Mouse (Mus musculus): ENCODE data around the gene Ptms. TPM values are rescaled to one million over a fixed set of nuclear protein-coding genes. Genes with fewer than 3 reads are reported as not detected.
A peak's percentile ranks its signal among the peaks of the same experiment; 100 is the strongest.

Ptms gene
- polyA plus RNA-seq, 1 experiment from 2014 or later: 880 TPM

DNA sequence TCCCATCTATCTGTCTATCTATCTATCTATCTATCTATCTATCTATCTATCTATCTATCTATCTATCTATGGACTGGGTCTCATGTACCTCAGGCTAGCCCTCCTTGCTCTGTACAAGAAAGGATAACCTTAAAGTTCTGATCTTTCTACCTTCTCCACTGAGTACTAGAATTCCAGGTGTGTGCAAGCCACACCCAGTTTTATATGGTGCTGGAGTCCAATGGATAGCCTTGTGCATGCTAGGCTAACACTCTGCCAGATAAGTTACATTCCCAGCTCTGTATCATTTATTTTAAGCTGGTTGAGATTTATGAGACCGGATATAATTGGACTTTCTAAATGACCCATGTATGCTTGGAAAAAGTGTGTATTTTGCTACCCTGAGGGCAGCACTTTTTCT, 21.8 kb upstream of the Ptms start:
- Histone ChIP-seq H3K4me3 (no peak overlapping the region), H3K36me3 (replicated peaks) (0 out of 2 replicates have a peak, but pooled peaks cover 4% of the 10 kb centered on the region), H3K27me3 (replicated peaks) (no peaks in the 10 kb centered on the region), H3K9me3 (no peaks in the 10 kb centered on the region), H3K27ac (no peak overlapping the region), H3K9ac (no peak overlapping the region), H3K4me1 (no peaks in the 10 kb centered on the region), H3K4me2 (no peak overlapping the region)
- 91% methylated on average over 1 of the region's 1 CpGs for WGBS
- ATAC-seq (replicated peaks): no peak

DNA sequence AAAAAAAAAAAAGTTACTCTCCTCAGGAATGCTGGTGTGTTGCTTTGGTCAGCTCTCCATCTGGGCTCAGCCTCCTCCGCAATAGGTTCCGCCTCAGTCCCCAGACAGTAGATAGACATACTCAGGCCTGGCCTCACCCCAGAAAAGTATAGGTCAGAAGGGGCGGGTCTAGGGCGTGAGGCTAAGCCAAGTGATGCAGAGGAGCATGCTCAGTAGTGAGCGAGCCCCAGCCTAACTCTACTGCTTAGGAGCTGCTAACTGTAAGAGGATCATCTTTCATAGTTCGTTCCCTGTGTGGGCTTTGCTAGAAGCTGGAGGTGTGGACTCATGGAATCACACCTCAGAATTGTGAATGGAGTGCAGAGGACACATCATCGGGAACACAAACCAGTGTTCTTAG, 18.7 kb upstream of the Ptms start:
- peaks cover 10% of the 10 kb centered on the region for H3K4me1 ChIP-seq
- no peak overlapping the region for H3K9ac ChIP-seq
- H3K27me3 ChIP-seq (replicated peaks): no peaks in the 10 kb centered on the region
- peaks cover 31% of the 10 kb centered on the region for H3K36me3 ChIP-seq (replicated peaks)
- no peak overlapping the region for H3K4me2 ChIP-seq
- no peak overlapping the region for H3K27ac ChIP-seq
- H3K9me3 ChIP-seq: no peaks in the 10 kb centered on the region
- WGBS: 92% methylated on average over 7 of the region's 7 CpGs
- ATAC-seq (replicated peaks): no peak
- H3K4me3 ChIP-seq: no peak overlapping the region

DNA sequence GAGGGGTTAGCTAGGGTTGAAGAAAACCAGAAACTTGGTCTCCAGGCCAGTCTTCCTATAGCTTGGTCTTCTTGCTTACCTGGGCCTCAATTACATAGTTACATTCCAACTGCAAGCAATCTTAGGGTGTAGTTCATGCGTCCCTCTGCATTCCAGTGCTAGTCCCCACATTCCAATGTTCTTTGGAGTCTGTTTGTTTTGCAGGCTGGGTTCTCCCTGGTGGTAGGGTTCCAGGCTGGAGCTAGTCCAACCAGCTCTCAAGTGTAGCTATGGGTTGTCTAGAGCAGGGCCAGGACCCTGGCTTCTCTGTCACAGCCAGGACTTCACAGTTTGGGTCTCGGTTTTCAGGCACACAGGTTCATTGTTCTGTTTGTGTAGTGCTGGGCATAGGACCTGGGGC, 17.6 kb upstream of the Ptms start:
- H3K9me3 ChIP-seq: no peaks in the 10 kb centered on the region
- peaks cover 31% of the 10 kb centered on the region for H3K36me3 ChIP-seq (replicated peaks)
- H3K4me1 ChIP-seq: peaks cover 17% of the 10 kb centered on the region
- no peak overlapping the region for H3K27ac ChIP-seq
- H3K27me3 ChIP-seq (replicated peaks): no peaks in the 10 kb centered on the region
- no peak for ATAC-seq (replicated peaks)
- H3K4me2 ChIP-seq: no peak overlapping the region
- H3K9ac ChIP-seq: no peak overlapping the region
- no peak overlapping the region for H3K4me3 ChIP-seq
- WGBS: 79% methylated on average over 2 of the region's 2 CpGs

DNA sequence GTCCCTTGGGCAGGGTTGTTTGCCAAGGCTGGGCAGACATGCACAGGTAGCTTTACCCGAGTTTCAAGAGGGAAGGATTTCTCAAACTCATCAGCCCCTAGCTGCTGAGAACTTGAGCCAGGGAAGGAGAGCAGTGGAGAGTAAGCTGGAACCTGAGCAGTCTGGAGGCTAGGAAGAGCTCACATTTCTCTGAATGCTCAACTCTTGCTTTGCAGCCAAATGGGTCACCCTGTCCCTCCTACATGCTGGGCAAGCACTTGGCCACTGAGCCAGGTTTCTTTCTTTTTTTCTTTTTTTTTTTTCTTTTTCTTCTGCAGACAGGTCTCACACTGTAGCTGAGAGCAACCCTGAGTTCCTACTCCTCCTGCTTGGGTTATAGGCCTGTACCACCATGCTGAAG, 16.8 kb upstream of the Ptms start:
- no peaks in the 10 kb centered on the region for H3K27me3 ChIP-seq (replicated peaks)

DNA sequence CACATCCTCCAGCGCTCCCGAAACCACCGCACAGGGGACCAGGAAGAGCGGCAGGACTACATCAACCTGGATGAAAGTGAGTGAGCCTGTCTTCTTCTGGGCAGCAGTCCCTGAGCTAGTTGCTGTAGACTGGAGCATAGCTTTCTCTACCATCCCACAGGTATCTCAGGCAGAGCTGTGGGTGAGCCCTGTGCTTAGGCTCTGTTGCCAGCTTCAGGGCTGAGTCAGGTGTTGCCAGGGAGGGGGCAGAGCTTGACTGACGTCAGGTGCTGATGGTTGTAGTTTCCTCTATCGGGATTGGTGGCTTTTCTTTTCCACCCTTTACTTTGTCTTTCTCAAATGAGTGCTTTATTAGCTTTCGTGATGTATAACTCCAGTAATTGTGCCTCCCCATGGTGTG, 14.8 kb upstream of the Ptms start:
- no peak overlapping the region for H3K9ac ChIP-seq
- H3K27ac ChIP-seq: no peak overlapping the region
- H3K4me2 ChIP-seq: no peak overlapping the region
- no peak overlapping the region for H3K4me3 ChIP-seq
- no peaks in the 10 kb centered on the region for H3K9me3 ChIP-seq
- H3K27me3 ChIP-seq (replicated peaks): no peaks in the 10 kb centered on the region
- WGBS: 96% methylated on average over 7 of the region's 7 CpGs
- H3K36me3 ChIP-seq (replicated peaks): peaks cover 31% of the 10 kb centered on the region
- no peak for ATAC-seq (replicated peaks)
- H3K4me1 ChIP-seq: peaks cover 30% of the 10 kb centered on the region

More for the DNA sequence above, 16.8 kb upstream of the Ptms start:
- ATAC-seq (replicated peaks): no peak
- Histone ChIP-seq H3K27ac (no peak overlapping the region), H3K4me1 (peaks cover 23% of the 10 kb centered on the region), H3K9ac (no peak overlapping the region), H3K9me3 (no peaks in the 10 kb centered on the region), H3K4me3 (no peak overlapping the region), H3K36me3 (replicated peaks) (peaks cover 31% of the 10 kb centered on the region), H3K4me2 (no peak overlapping the region)
- WGBS: 86% methylated on average over 1 of the region's 1 CpGs

- Histone ChIP-seq H3K9ac (no peak overlapping the region), H3K4me2 (peak overlapping the region; percentile 89), H3K27ac (no peak overlapping the region), H3K36me3 (replicated peaks) (peaks cover 27% of the 10 kb centered on the region), H3K4me1 (peaks cover 30% of the 10 kb centered on the region), H3K27me3 (replicated peaks) (no peaks in the 10 kb centered on the region), H3K9me3 (no peaks in the 10 kb centered on the region), H3K4me3 (no peak overlapping the region)
- no peak for ATAC-seq (replicated peaks)
- WGBS: 90% methylated on average over 3 of the region's 3 CpGs
Measured at GRCm38 (mm10) chr6:124933127-124933526, 13.2 kb upstream of the Ptms start.

DNA sequence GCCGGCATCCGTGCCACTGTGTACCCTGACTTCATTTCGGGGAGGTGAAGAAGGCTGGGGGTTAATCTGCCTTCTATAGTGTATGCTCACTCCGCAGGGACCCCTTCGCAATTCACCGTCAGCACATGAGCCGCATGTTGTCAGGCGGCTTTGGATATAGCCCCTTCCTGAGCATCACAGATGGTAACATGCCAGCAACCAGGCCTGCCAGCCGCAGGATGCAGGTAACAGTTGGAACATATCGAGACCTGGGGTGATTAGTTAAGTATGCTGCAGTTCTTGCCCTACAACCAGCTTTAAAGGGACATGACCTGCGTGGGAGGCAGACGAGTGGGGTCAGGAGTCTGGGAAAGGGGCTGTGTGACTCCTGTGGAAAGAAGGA, 12.4 kb upstream of the Ptms start:
- peaks cover 27% of the 10 kb centered on the region for H3K36me3 ChIP-seq (replicated peaks)
- no peak for ATAC-seq (replicated peaks)
- H3K9me3 ChIP-seq: no peaks in the 10 kb centered on the region
- H3K9ac ChIP-seq: peak overlapping the region; percentile 75
- H3K4me1 ChIP-seq: peaks cover 30% of the 10 kb centered on the region
- peak overlapping the region; percentile 94 for H3K27ac ChIP-seq
- H3K4me2 ChIP-seq: peak overlapping the region; percentile 89
- H3K4me3 ChIP-seq: peak overlapping the region; percentile 97
- H3K27me3 ChIP-seq (replicated peaks): no peaks in the 10 kb centered on the region
- WGBS: 47% methylated on average over 12 of the region's 12 CpGs

- peak; percentile 44 for ATAC-seq (replicated peaks)
- Histone ChIP-seq H3K27me3 (replicated peaks) (no peaks in the 10 kb centered on the region), H3K9me3 (no peaks in the 10 kb centered on the region)
Measured at GRCm38 (mm10) chr6:124931525-124932313, 11.8 kb upstream of the Ptms start.

DNA sequence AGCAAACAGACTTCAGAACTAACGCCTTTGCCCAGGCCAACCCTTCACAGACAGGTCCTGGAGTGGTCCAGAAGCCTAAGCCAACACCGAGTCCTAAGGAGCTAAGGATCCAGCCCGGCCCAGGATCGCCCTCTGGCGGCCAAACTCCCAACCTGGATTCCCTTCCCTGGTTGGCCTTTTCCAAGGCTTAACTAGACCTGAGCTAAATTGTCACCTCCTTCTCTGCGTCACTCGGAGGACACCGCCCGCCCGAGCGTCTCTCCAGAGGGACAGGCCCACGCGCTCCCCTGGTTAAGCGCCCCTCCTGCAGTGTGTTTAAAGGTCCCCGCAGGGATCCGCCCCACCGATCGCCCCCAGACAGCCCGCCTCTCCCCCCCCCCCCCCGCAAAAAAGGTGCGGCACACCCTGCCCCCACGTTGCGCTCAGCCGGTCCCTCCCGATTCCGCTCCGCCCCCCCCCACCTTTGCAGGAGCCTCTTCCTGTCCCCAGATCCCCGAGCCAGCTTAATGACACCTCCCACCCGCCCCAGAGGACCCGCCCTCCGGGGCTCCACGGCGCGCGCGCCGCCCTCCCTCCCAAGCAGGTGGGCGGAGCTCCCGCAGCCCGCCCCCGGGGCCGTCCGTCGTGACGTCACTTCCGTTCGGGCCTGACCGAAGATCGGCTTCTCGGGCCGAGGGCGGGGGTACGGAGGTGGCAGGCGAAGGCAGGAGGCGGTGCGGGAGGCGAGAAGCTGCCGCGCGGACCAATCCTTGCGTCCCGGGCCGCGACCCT, 11.0 kb upstream of the Ptms start, which contains the start of gene Mlf2:
Mlf2 (plus strand) TSS at position 633 of the 771 bp plus-strand sequence.
- ATAC-seq (replicated peaks): peak; percentile 95
- Histone ChIP-seq H3K27ac (peak within 1 kb of the TSS; percentile 94), H3K4me1 (peaks cover 30% of the 10 kb centered on the region), H3K4me3 (peak within 1 kb of the TSS; percentile 97), H3K36me3 (replicated peaks) (peaks cover 22% of the 10 kb centered on the region; the same call in 1 of the 2 replicates), H3K9ac (peak within 1 kb of the TSS; percentile 75), H3K27me3 (replicated peaks) (no peaks in the 10 kb centered on the region), H3K4me2 (peak within 1 kb of the TSS; percentile 89), H3K9me3 (no peaks in the 10 kb centered on the region)
- under 1% methylated on average over 58 of the region's 64 CpGs for WGBS

More at GRCm38 (mm10) chr6:124931525-124932313, 11.8 kb upstream of the Ptms start:
- H3K36me3 ChIP-seq (replicated peaks): peaks cover 27% of the 10 kb centered on the region
- peak overlapping the region; percentile 75 for H3K9ac ChIP-seq
- WGBS: under 1% methylated on average over 48 of the region's 48 CpGs
- H3K4me1 ChIP-seq: peaks cover 30% of the 10 kb centered on the region
- H3K4me2 ChIP-seq: peak overlapping the region; percentile 89
- peak overlapping the region; percentile 97 for H3K4me3 ChIP-seq
- H3K27ac ChIP-seq: peak overlapping the region; percentile 94

DNA sequence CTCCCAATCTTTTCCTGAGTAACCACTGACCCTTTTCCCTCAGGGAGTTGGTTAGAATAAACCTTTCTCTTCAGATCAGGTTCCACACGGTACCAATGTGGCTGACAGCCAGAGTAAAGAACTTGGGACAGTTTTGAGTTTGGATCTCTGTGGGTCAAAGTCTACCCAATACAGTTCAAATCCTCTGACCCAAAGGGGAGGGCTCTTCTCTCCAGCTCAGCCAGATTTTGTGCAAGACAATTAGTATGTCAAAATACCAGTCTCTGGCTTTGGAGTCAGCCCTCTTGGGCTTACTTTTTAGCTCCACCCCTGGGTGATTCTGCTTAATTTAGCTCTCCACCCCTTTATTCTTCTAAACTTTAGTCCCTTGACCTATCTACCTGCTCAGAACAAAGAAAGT, 10.3 kb upstream of the Ptms start:
- no peak; the same call in 1 of the 2 replicates for ATAC-seq (replicated peaks)
- H3K27me3 ChIP-seq (replicated peaks): no peaks in the 10 kb centered on the region
- peaks cover 17% of the 10 kb centered on the region; the same call in 1 of the 2 replicates for H3K36me3 ChIP-seq (replicated peaks)
- H3K4me2 ChIP-seq: peak overlapping the region; percentile 89
- H3K4me3 ChIP-seq: peak overlapping the region; percentile 97
- H3K4me1 ChIP-seq: peaks cover 30% of the 10 kb centered on the region
- H3K9ac ChIP-seq: 0 out of 2 replicates have a peak overlapping the region, but pooled peaks have one; percentile 75
- 30% methylated on average over 1 of the region's 1 CpGs for WGBS
- peak overlapping the region; percentile 94 for H3K27ac ChIP-seq
- H3K9me3 ChIP-seq: no peaks in the 10 kb centered on the region

DNA sequence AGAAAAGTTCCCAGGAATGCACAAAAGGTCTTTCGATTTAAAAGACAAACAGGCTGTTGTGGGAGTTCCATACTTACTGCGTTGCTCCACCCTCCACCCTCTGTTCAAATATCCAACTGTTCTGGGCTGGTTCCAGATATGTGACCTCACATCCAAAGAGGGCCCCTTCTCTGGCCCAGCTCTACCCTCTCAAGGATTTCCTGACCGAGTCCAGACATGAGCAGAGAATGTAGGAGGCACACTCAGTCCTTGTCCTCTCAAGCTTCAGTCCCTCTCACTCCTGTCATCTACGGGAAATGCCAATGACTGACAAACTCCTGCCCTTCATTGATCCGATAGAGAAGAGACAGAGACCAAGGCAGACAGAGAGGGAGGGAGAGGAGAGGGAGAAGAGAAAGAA, 6.0 kb upstream of the Ptms start:
- Histone ChIP-seq H3K4me1 (peaks cover 11% of the 10 kb centered on the region), H3K9ac (no peak overlapping the region), H3K27ac (no peak overlapping the region), H3K9me3 (no peaks in the 10 kb centered on the region), H3K27me3 (replicated peaks) (no peaks in the 10 kb centered on the region), H3K4me2 (no peak overlapping the region), H3K36me3 (replicated peaks) (no peaks in the 10 kb centered on the region), H3K4me3 (no peak overlapping the region)
- WGBS: 60% methylated on average over 5 of the region's 5 CpGs
- no peak for ATAC-seq (replicated peaks)

DNA sequence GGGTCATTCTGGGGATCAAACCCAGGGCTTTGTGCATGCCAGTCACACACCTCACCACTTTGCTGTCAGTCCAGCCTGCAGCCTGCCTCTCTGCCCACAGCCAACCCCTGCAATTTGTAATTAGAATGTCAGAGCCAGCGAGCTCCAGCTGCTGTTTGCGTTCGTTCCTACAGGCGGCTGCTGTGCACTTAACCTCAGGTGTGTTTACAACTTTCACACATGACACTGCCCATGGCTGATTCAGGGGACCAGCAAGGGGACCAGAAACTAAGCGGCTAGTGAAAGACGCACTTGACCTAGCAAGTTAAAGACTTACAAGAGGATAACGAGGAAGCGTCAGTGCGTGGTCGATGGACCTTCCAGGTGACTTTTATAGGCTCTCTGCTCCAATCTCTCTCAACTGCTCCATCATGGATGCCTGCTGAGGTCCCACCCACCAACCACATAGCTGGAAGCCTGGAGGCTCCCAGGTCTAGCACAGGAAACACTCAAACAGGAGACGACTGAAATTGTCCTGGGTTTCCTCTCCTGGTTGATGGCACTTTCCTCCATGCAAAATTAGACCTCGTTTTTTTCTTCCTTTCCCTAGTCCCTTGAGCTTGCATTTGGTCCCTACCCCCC, 5.4 kb upstream of the Ptms start:
- WGBS: 39% methylated on average over 12 of the region's 12 CpGs

More for the DNA sequence above, 5.4 kb upstream of the Ptms start:
- no peak overlapping the region for H3K27ac ChIP-seq
- H3K9me3 ChIP-seq: no peaks in the 10 kb centered on the region
- no peak for ATAC-seq (replicated peaks)
- H3K4me2 ChIP-seq: no peak overlapping the region
- peaks cover 13% of the 10 kb centered on the region for H3K4me1 ChIP-seq
- no peak overlapping the region for H3K4me3 ChIP-seq
- H3K9ac ChIP-seq: no peak overlapping the region
- H3K36me3 ChIP-seq (replicated peaks): no peaks in the 10 kb centered on the region
- no peaks in the 10 kb centered on the region for H3K27me3 ChIP-seq (replicated peaks)

Measured in midbrain, embryonic 15.5 days (tissue).